Mouse (Mus musculus) kidney, postnatal 4 days (tissue): ENCODE results near the gene Hdac9.

Experiments
- DNase-seq, 2 experiments: peaks; one replicate each; pipeline ENCODE4 v3.0.0; 2021; ENCODE audit warnings: mixed read lengths in 2 of 2

The Hdac9 gene

GRCm38 (mm10) chr12:34582522-34582921 lies 334.4 kb downstream of the Hdac9 start:
- DNase-seq, result no peak

- DNase-seq, result no peak
Observed at GRCm38 (mm10) chr12:34579220-34579619, 337.7 kb downstream of the Hdac9 start.

GRCm38 (mm10) chr12:34571069-34571468 lies 345.8 kb downstream of the Hdac9 start:
- DNase-seq, result no peak

- no peak for DNase-seq
Observed at GRCm38 (mm10) chr12:34569472-34569871, 347.4 kb downstream of the Hdac9 start.

- DNase-seq, result no peak
Observed at GRCm38 (mm10) chr12:34569052-34569451, 347.8 kb downstream of the Hdac9 start.

GRCm38 (mm10) chr12:34562331-34562730 lies 354.6 kb downstream of the Hdac9 start:
- no peak for DNase-seq

GRCm38 (mm10) chr12:34559001-34559400 lies 357.9 kb downstream of the Hdac9 start:
- peak; percentile 1 to 6 for DNase-seq

GRCm38 (mm10) chr12:34554803-34555202 lies 362.1 kb downstream of the Hdac9 start:
- DNase-seq, result no peak

- DNase-seq, result no peak
Observed at GRCm38 (mm10) chr12:34550268-34550667, 366.6 kb downstream of the Hdac9 start.

- peak; percentile 14 to 27 for DNase-seq
Observed at GRCm38 (mm10) chr12:34529165-34529545, 387.7 kb downstream of the Hdac9 start.

GRCm38 (mm10) chr12:34528201-34529164 lies 388.4 kb downstream of the Hdac9 start:
- peak; percentile 56 to 60 for DNase-seq

- DNase-seq, result no peak
Observed at GRCm38 (mm10) chr12:34527761-34528160, 389.1 kb downstream of the Hdac9 start.

- no peak for DNase-seq
Observed at GRCm38 (mm10) chr12:34521468-34521867, 395.4 kb downstream of the Hdac9 start.

- no peak for DNase-seq
Observed at GRCm38 (mm10) chr12:34516769-34517562, 399.9 kb downstream of the Hdac9 start.

GRCm38 (mm10) chr12:34506345-34506744 lies 410.6 kb downstream of the Hdac9 start:
- no peak for DNase-seq

GRCm38 (mm10) chr12:34498751-34499626 lies 417.9 kb downstream of the Hdac9 start:
- no peak for DNase-seq

- DNase-seq, result no peak
Observed at GRCm38 (mm10) chr12:34498331-34498730, 418.6 kb downstream of the Hdac9 start.

GRCm38 (mm10) chr12:34497702-34498101 lies 419.2 kb downstream of the Hdac9 start:
- DNase-seq, result no peak

- no peak for DNase-seq
Observed at GRCm38 (mm10) chr12:34495940-34496339, 421.0 kb downstream of the Hdac9 start.

GRCm38 (mm10) chr12:34489629-34490028 lies 427.3 kb downstream of the Hdac9 start:
- DNase-seq, result no peak

GRCm38 (mm10) chr12:34487666-34488065 lies 429.2 kb downstream of the Hdac9 start:
- DNase-seq, result no peak

GRCm38 (mm10) chr12:34487021-34487420 lies 429.9 kb downstream of the Hdac9 start:
- DNase-seq, result no peak

GRCm38 (mm10) chr12:34486016-34486415 lies 430.9 kb downstream of the Hdac9 start:
- DNase-seq, result no peak
